Mouse (Mus musculus): ENCODE measurements at regions not wholly inside any gene's neighbourhood (a gene's known extent, or its start where the extent isn't known, plus 50 kb on each side); places are given as distances from the start of the nearest gene placed in this dataset.

DNA sequence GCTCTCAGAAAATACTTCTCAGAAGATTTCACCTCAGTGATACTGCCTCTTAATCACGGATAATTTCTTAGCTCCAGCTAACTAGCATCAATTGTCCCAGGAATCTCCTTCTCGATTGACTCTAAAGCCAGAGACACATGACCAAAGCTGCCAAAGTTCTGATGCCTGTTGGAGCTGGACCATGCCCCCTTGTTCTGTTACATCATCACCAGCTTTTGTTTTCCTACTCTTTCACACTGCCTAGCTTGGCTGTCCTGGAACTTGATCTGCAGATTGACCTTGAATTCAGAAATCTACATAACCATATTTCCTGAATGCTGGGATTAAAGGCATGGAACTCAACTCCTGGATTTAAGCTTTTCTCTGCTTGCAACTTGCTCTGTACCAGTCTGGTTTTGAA lies 268.3 kb upstream of the Gcfc2 start:
- H3K36me3 ChIP-seq (ENCODE audit: control insufficient read depth, insufficient read depth): no peaks in the 10 kb centered on the region
- no peaks in the 10 kb centered on the region for H3K27me3 ChIP-seq (ENCODE audit: control insufficient read depth, insufficient read depth, insufficient read length)
- H3K79me2 ChIP-seq (ENCODE audit: control insufficient read depth, insufficient read depth): no peaks in the 10 kb centered on the region
- H3ac ChIP-seq (ENCODE audit: control insufficient read depth, insufficient read length, low read depth): no peak overlapping the region
- TF ChIP-seq CTCF (IDR thresholded peaks at IDR 0.05; ENCODE audit: control insufficient read depth, insufficient read depth, insufficient read length) (no peak), CEBPB (IDR thresholded peaks at IDR 0.05; ENCODE audit: low read depth) (no peak), FOSL1 (IDR thresholded peaks at IDR 0.05; ENCODE audit: insufficient read depth, low read length, poor library complexity, severe bottlenecking) (no peak), USF1 (IDR thresholded peaks at IDR 0.05; ENCODE audit: low read depth) (no peak), MYOG (IDR thresholded peaks at IDR 0.05; ENCODE audit: control insufficient read depth, extremely low read depth, insufficient read length) (no peak), MYOD1 (IDR thresholded peaks at IDR 0.05; ENCODE audit: control insufficient read depth, insufficient read length, low read depth) (no peak), MAX (IDR thresholded peaks at IDR 0.05) (no peak)
- H3K79me3 ChIP-seq (ENCODE audit: low read depth): no peaks in the 10 kb centered on the region
- no peak overlapping the region for H3K4me3 ChIP-seq (ENCODE audit: insufficient read depth, poor library complexity, severe bottlenecking)

- H3K79me3 ChIP-seq (ENCODE audit: low read depth): no peaks in the 10 kb centered on the region
- no peaks in the 10 kb centered on the region for H3K79me2 ChIP-seq (ENCODE audit: control insufficient read depth, insufficient read depth)
- H3K36me3 ChIP-seq (ENCODE audit: control insufficient read depth, insufficient read depth): no peaks in the 10 kb centered on the region
- TF ChIP-seq CEBPB (IDR thresholded peaks at IDR 0.05; ENCODE audit: low read depth) (no peak), CTCF (IDR thresholded peaks at IDR 0.05; ENCODE audit: control insufficient read depth, insufficient read depth, insufficient read length) (no peak), FOSL1 (IDR thresholded peaks at IDR 0.05; ENCODE audit: insufficient read depth, low read length, poor library complexity, severe bottlenecking) (no peak), MYOG (IDR thresholded peaks at IDR 0.05; ENCODE audit: control insufficient read depth, extremely low read depth, insufficient read length) (no peak), USF1 (IDR thresholded peaks at IDR 0.05; ENCODE audit: low read depth) (no peak), MAX (IDR thresholded peaks at IDR 0.05) (no peak), MYOD1 (IDR thresholded peaks at IDR 0.05; ENCODE audit: control insufficient read depth, insufficient read length, low read depth) (no peak)
- no peak overlapping the region for H3K4me3 ChIP-seq (ENCODE audit: insufficient read depth, poor library complexity, severe bottlenecking)
- H3K27me3 ChIP-seq (ENCODE audit: control insufficient read depth, insufficient read depth, insufficient read length): no peaks in the 10 kb centered on the region
- no peak overlapping the region for H3ac ChIP-seq (ENCODE audit: control insufficient read depth, insufficient read length, low read depth)
These were observed 262.7 kb upstream of the Gcfc2 start for GRCm38 (mm10) chr6:81660478-81661395.

DNA sequence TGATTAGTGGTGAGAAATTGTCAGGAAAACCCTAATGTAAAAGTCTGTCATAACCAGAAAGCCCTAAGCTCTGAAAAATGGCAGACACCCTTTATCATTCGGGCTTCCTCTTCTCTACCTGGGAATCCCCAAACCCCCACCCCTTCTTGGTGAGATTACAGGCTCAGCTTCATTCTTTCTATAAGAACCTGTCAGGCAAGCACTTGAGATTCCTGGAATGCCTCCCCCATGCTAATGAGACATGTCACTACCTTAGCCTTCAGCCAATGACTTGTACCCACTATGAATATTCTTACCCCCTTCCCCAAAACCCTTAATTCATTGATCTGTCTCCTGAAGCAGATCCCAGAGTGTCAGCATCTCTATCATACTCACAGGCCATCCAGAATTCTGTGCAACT lies 254.5 kb upstream of the Gcfc2 start:
- Histone ChIP-seq H3ac (ENCODE audit: control insufficient read depth, insufficient read length, low read depth) (no peak overlapping the region), H3K79me3 (ENCODE audit: low read depth) (no peaks in the 10 kb centered on the region), H3K79me2 (ENCODE audit: control insufficient read depth, insufficient read depth) (no peaks in the 10 kb centered on the region), H3K4me3 (ENCODE audit: insufficient read depth, poor library complexity, severe bottlenecking) (no peak overlapping the region), H3K36me3 (ENCODE audit: control insufficient read depth, insufficient read depth) (no peaks in the 10 kb centered on the region), H3K27me3 (ENCODE audit: control insufficient read depth, insufficient read depth, insufficient read length) (no peaks in the 10 kb centered on the region)
- TF ChIP-seq MYOD1 (IDR thresholded peaks at IDR 0.05; ENCODE audit: control insufficient read depth, insufficient read length, low read depth) (no peak), CTCF (IDR thresholded peaks at IDR 0.05; ENCODE audit: control insufficient read depth, insufficient read depth, insufficient read length) (no peak), MAX (IDR thresholded peaks at IDR 0.05) (no peak), USF1 (IDR thresholded peaks at IDR 0.05; ENCODE audit: low read depth) (no peak), MYOG (IDR thresholded peaks at IDR 0.05; ENCODE audit: control insufficient read depth, extremely low read depth, insufficient read length) (no peak), FOSL1 (IDR thresholded peaks at IDR 0.05; ENCODE audit: insufficient read depth, low read length, poor library complexity, severe bottlenecking) (no peak), CEBPB (IDR thresholded peaks at IDR 0.05; ENCODE audit: low read depth) (no peak)

- Histone ChIP-seq H3K36me3 (ENCODE audit: control insufficient read depth, insufficient read depth) (no peaks in the 10 kb centered on the region), H3K4me3 (ENCODE audit: insufficient read depth, poor library complexity, severe bottlenecking) (no peak overlapping the region), H3ac (ENCODE audit: control insufficient read depth, insufficient read length, low read depth) (no peak overlapping the region), H3K79me3 (ENCODE audit: low read depth) (no peaks in the 10 kb centered on the region), H3K79me2 (ENCODE audit: control insufficient read depth, insufficient read depth) (no peaks in the 10 kb centered on the region), H3K27me3 (ENCODE audit: control insufficient read depth, insufficient read depth, insufficient read length) (no peaks in the 10 kb centered on the region)
- no peak for TF ChIP-seq CEBPB (IDR thresholded peaks at IDR 0.05; ENCODE audit: low read depth)
- TF ChIP-seq USF1 (IDR thresholded peaks at IDR 0.05; ENCODE audit: low read depth): no peak
- no peak for TF ChIP-seq CTCF (IDR thresholded peaks at IDR 0.05; ENCODE audit: control insufficient read depth, insufficient read depth, insufficient read length)
- no peak for TF ChIP-seq MAX (IDR thresholded peaks at IDR 0.05)
- TF ChIP-seq MYOD1 (IDR thresholded peaks at IDR 0.05; ENCODE audit: control insufficient read depth, insufficient read length, low read depth): no peak
- no peak for TF ChIP-seq MYOG (IDR thresholded peaks at IDR 0.05; ENCODE audit: control insufficient read depth, extremely low read depth, insufficient read length)
- TF ChIP-seq FOSL1 (IDR thresholded peaks at IDR 0.05; ENCODE audit: insufficient read depth, low read length, poor library complexity, severe bottlenecking): no peak
These were observed 250.2 kb upstream of the Gcfc2 start for GRCm38 (mm10) chr6:81673316-81673715.

DNA sequence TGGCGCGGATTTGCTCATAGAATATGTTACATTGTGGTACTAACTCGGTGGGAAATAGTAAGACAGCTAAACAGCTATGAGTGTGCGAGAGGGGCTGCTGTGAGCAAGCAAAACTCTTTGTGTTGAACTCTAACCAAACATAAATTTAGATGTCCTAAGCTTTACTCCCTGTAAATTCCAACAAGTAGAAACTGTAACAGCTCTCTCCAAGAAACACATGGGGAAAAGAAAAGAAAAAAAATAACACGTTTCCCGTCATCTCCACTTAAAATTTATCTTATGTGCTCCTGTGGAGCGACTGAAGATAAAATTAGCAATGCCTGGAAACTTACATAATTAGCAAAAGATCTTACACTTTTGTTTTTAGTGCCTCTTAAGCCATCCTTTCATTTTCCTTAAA lies 226.2 kb upstream of the Gcfc2 start:
- H3K36me3 ChIP-seq (ENCODE audit: control insufficient read depth, insufficient read depth): no peaks in the 10 kb centered on the region
- no peak for TF ChIP-seq MYOG (IDR thresholded peaks at IDR 0.05; ENCODE audit: control insufficient read depth, extremely low read depth, insufficient read length)
- no peak for TF ChIP-seq USF1 (IDR thresholded peaks at IDR 0.05; ENCODE audit: low read depth)
- no peak for TF ChIP-seq CEBPB (IDR thresholded peaks at IDR 0.05; ENCODE audit: low read depth)
- no peak for TF ChIP-seq MYOD1 (IDR thresholded peaks at IDR 0.05; ENCODE audit: control insufficient read depth, insufficient read length, low read depth)
- TF ChIP-seq MAX (IDR thresholded peaks at IDR 0.05): no peak
- no peak for TF ChIP-seq CTCF (IDR thresholded peaks at IDR 0.05; ENCODE audit: control insufficient read depth, insufficient read depth, insufficient read length)
- TF ChIP-seq FOSL1 (IDR thresholded peaks at IDR 0.05; ENCODE audit: insufficient read depth, low read length, poor library complexity, severe bottlenecking): no peak
- no peak overlapping the region for H3ac ChIP-seq (ENCODE audit: control insufficient read depth, insufficient read length, low read depth)

More for the DNA sequence above, 226.2 kb upstream of the Gcfc2 start:
- H3K4me3 ChIP-seq (ENCODE audit: insufficient read depth, poor library complexity, severe bottlenecking): no peak overlapping the region
- no peaks in the 10 kb centered on the region for H3K79me2 ChIP-seq (ENCODE audit: control insufficient read depth, insufficient read depth)
- H3K27me3 ChIP-seq (ENCODE audit: control insufficient read depth, insufficient read depth, insufficient read length): no peaks in the 10 kb centered on the region
- no peaks in the 10 kb centered on the region for H3K79me3 ChIP-seq (ENCODE audit: low read depth)

Measured in C2C12 (cell line).